Mouse (Mus musculus): ENCODE results near the gene Cdh20. TPM values are rescaled to one million over a fixed set of nuclear protein-coding genes. Genes with fewer than 3 reads are reported as not detected.

The Cdh20 gene
- total and polyA plus RNA-seq, 3 experiments: not detected

DNA sequence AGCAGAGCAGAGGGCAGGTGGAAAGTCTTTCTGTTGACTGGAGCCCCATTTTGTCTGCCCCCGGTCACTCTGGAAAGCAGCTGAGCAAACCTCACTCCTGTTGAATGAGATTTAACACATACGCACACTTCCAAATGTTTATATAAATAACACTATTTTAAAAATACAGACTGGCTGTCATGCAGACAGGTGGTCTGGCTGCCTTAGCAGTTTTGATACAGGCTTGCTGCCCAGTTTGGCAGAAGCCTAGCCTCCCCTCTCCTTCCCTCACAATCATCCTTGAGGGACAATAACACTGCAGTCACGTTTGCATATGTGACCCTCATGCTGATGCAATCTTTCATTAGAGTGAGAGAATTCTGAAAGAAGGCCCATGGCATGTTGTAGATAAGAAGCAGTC, 144.1 kb downstream of the Cdh20 start:
- in situ Hi-C loops (cut with MboI; ENCODE audit: low pct_ligation_motif_present, low pct_unique_long_range_greater_than_20kb, low sequenced_read_pairs): no loop called here
- no peak overlapping the region for H3K4me3 ChIP-seq (replicated peaks in 1 of 3; ENCODE audit: low read depth in 2 of 3, low read length in 2 of 3, poor library complexity in 1 of 3)
- no peaks in the 10 kb centered on the region for H3K36me3 ChIP-seq (replicated peaks in 1 of 2; ENCODE audit: control insufficient read depth in 1 of 2, insufficient read depth in 1 of 2, low read length in 1 of 2)
- dilution Hi-C loops (cut with MboI; ENCODE audit: extremely low pct_ligation_motif_present, extremely low pct_unique_long_range_greater_than_20kb, low sequenced_read_pairs): no loop called here
- TF ChIP-seq SMC3 (IDR thresholded peaks at IDR 0.05; ENCODE audit: low read depth, low read length) (no peak), RCOR1 (conservative IDR thresholded peaks at IDR 0.05; ENCODE audit: low read depth, low read length) (no peak), ETS1 (conservative IDR thresholded peaks at IDR 0.05; ENCODE audit: low read depth, low read length) (no peak), JUN (IDR thresholded peaks at IDR 0.05; ENCODE audit: insufficient read depth, low read depth, low read length) (no peak), POLR2AphosphoS2 (IDR thresholded peaks at IDR 0.05; ENCODE audit: low read depth, low read length) (no peak), JUND (conservative IDR thresholded peaks at IDR 0.05; ENCODE audit: low read depth, low read length) (no peak), EP300 (IDR thresholded peaks at IDR 0.05; ENCODE audit: low read length) (no peak)
- no peaks in the 10 kb centered on the region for H3K4me1 ChIP-seq (ENCODE audit: control insufficient read depth in 1 of 2, insufficient read depth in 2 of 2)
- no peak for DNase-seq (ENCODE audit: extremely low read depth)
- H3K27ac ChIP-seq (ENCODE audit: insufficient read depth, low read depth): no peak overlapping the region
- no peaks in the 10 kb centered on the region for H3K27me3 ChIP-seq (replicated peaks)
- peaks cover 24% of the 10 kb centered on the region for H3K9me3 ChIP-seq (replicated peaks; ENCODE audit: low read length)
- no peaks in the 10 kb centered on the region for H3K79me2 ChIP-seq (replicated peaks; ENCODE audit: control insufficient read depth, extremely low read depth, insufficient read depth, poor library complexity, severe bottlenecking)
- H3K9ac ChIP-seq (ENCODE audit: insufficient read depth, low read depth): no peak overlapping the region
- H3K4me2 ChIP-seq (ENCODE audit: insufficient read depth, low read depth, poor library complexity, severe bottlenecking): no peak overlapping the region

- peaks cover 20% of the 10 kb centered on the region for H3K9me3 ChIP-seq (replicated peaks; ENCODE audit: low read length)
- H3K4me1 ChIP-seq (ENCODE audit: control insufficient read depth in 1 of 2, insufficient read depth in 2 of 2): no peaks in the 10 kb centered on the region
- dilution Hi-C loops (cut with MboI; ENCODE audit: extremely low pct_ligation_motif_present, extremely low pct_unique_long_range_greater_than_20kb, low sequenced_read_pairs): no loop called here
- no peak overlapping the region for H3K27ac ChIP-seq (ENCODE audit: insufficient read depth, low read depth)
- H3K79me2 ChIP-seq (replicated peaks; ENCODE audit: control insufficient read depth, extremely low read depth, insufficient read depth, poor library complexity, severe bottlenecking): no peaks in the 10 kb centered on the region
- no peaks in the 10 kb centered on the region for H3K36me3 ChIP-seq (replicated peaks in 1 of 2; ENCODE audit: control insufficient read depth in 1 of 2, insufficient read depth in 1 of 2, low read length in 1 of 2)
- H3K4me3 ChIP-seq (replicated peaks in 1 of 3; ENCODE audit: low read depth in 2 of 3, low read length in 2 of 3, poor library complexity in 1 of 3): no peak overlapping the region
- no peak overlapping the region for H3K9ac ChIP-seq (ENCODE audit: insufficient read depth, low read depth)
- TF ChIP-seq SIN3A (IDR thresholded peaks at IDR 0.05; ENCODE audit: low read length) (no peak), MAZ (IDR thresholded peaks at IDR 0.05; ENCODE audit: low read depth, low read length) (no peak), CHD2 (IDR thresholded peaks at IDR 0.05; ENCODE audit: low read length) (no peak), ZNF384 (IDR thresholded peaks at IDR 0.05; ENCODE audit: low read depth, low read length) (no peak), MAX (IDR thresholded peaks at IDR 0.05; ENCODE audit: low read length) (no peak), MXI1 (IDR thresholded peaks at IDR 0.05; ENCODE audit: low read depth, low read length) (no peak), HCFC1 (IDR thresholded peaks at IDR 0.05; ENCODE audit: low read depth, low read length) (no peak), JUND (conservative IDR thresholded peaks at IDR 0.05; ENCODE audit: low read depth, low read length) (no peak), EP300 (IDR thresholded peaks at IDR 0.05; ENCODE audit: low read length) (no peak), USF1 (IDR thresholded peaks at IDR 0.05; ENCODE audit: low read depth, low read length) (no peak), TBP (conservative IDR thresholded peaks at IDR 0.05; ENCODE audit: low read depth, low read length) (no peak), ELF1 (IDR thresholded peaks at IDR 0.05; ENCODE audit: low read depth, low read length) (no peak), NRF1 (IDR thresholded peaks at IDR 0.05; ENCODE audit: low read depth, low read length) (no peak)
- H3K4me2 ChIP-seq (ENCODE audit: insufficient read depth, low read depth, poor library complexity, severe bottlenecking): no peak overlapping the region
- in situ Hi-C loops (cut with MboI; ENCODE audit: low pct_ligation_motif_present, low pct_unique_long_range_greater_than_20kb, low sequenced_read_pairs): no loop called here
- H3K27me3 ChIP-seq (replicated peaks): no peaks in the 10 kb centered on the region
- DNase-seq (ENCODE audit: extremely low read depth): no peak
Observed at GRCm38 (mm10) chr1:104916507-104916906, 148.2 kb downstream of the Cdh20 start.
